Mouse (Mus musculus) spleen, adult 2 months (tissue): ENCODE results near the gene Rtn4rl2. TPM values are rescaled to one million over a fixed set of nuclear protein-coding genes. Genes with fewer than 3 reads are reported as not detected.
A peak's percentile ranks its signal among the peaks of the same experiment; 100 is the strongest.

ENCODE experiments used
- DNase-seq, 2 experiments: peaks; one replicate each; pipeline versions ENCODE4 v3.0.0 to v3.0.0-alpha.2; 2012 to 2021; ENCODE audit warnings: low spot score in 2 of 2, low read depth in 1 of 2
- H3K27ac ChIP-seq: fragments of 200-500 bp; 2 replicates; pipeline ENCODE4 v1.5.1; 2012; ENCODE audit warnings: low read length, inconsistent platforms; ENCODE audit not compliant: insufficient read depth
- H3K27me3 ChIP-seq: fragments of 200-500 bp; 2 replicates; pipeline ENCODE4 v1.6.1; 2012; ENCODE audit warnings: mild to moderate bottlenecking, moderate library complexity, low read length, inconsistent platforms; ENCODE audit not compliant: control insufficient read depth, insufficient read depth
- H3K36me3 ChIP-seq: fragments of 200-500 bp; 2 replicates; pipeline ENCODE4 v1.6.1; 2012; ENCODE audit warnings: mild to moderate bottlenecking, low read length, inconsistent platforms; ENCODE audit not compliant: control insufficient read depth, insufficient read depth
- H3K4me1 ChIP-seq: fragments of 200-500 bp; 2 replicates; pipeline ENCODE4 v1.6.1; 2011; ENCODE audit warnings: inconsistent platforms; ENCODE audit not compliant: control insufficient read depth, insufficient read depth, insufficient read length
- H3K4me3 ChIP-seq: fragments of 200-500 bp; 2 replicates; pipeline ENCODE4 v1.5.1; 2011; ENCODE audit warnings: mild to moderate bottlenecking, inconsistent platforms; ENCODE audit not compliant: insufficient read depth, insufficient read length; ENCODE audit errors: extremely low read depth
- CTCF ChIP-seq: fragments of 200-500 bp; IDR thresholded peaks from 2 replicates; pipeline ENCODE4 v1.5.1; 2011; ENCODE audit warnings: mild to moderate bottlenecking, inconsistent platforms; ENCODE audit not compliant: insufficient read depth, insufficient read length, insufficient replicate concordance; ENCODE audit errors: extremely low read depth
- POLR2A ChIP-seq: fragments of 200-500 bp; IDR thresholded peaks from 2 replicates; pipeline ENCODE4 v1.6.1; 2011; ENCODE audit warnings: low read depth, low read length, inconsistent platforms
- WGBS: fragments of 180-500 bp; shearing (Covaris S2); methylation state at CpG from one replicate; pipeline ENCODE4 v1.1.7; 2018; 5-methylcytosine and 5-hydroxymethylcytosine counted together
- polyA plus RNA-seq: library from polyadenylated mRNA; depleted of rRNA; stranded (reverse); fragments of >200 nt; gene quantifications from 2 replicates; pipeline ENCODE4 v1.2.3, GENCODE M21; 2012

The Rtn4rl2 gene
- polyA plus RNA-seq, 1 experiment, result 3.0 TPM

DNA sequence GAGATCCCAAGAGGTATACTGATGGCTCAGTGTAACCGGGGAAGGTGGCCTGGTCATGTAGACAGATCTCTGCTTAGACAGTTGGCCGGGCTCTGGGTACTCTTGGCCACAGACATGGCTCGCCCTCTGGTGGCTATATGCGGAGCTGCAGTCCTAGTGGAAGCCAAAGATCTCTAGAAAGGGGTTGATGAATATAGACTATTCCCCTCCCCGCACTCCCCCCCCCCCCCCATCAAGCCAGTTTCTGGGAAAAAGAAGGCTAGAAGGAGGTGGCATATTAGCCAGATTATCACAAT is 3.5 kb upstream of the Rtn4rl2 start:
- WGBS, result 2% methylated on average over 5 of the region's 5 CpGs
- TF ChIP-seq CTCF (peak; percentile 85; the same call in 1 of the 2 replicates), POLR2A (no peak)
- peak; percentile 36 to 74 for DNase-seq
- Histone ChIP-seq H3K4me3 (no peak overlapping the region), H3K27me3 (peaks cover 22% of the 10 kb centered on the region), H3K27ac (no peak overlapping the region), H3K4me1 (peaks cover 11% of the 10 kb centered on the region), H3K36me3 (no peaks in the 10 kb centered on the region)

DNA sequence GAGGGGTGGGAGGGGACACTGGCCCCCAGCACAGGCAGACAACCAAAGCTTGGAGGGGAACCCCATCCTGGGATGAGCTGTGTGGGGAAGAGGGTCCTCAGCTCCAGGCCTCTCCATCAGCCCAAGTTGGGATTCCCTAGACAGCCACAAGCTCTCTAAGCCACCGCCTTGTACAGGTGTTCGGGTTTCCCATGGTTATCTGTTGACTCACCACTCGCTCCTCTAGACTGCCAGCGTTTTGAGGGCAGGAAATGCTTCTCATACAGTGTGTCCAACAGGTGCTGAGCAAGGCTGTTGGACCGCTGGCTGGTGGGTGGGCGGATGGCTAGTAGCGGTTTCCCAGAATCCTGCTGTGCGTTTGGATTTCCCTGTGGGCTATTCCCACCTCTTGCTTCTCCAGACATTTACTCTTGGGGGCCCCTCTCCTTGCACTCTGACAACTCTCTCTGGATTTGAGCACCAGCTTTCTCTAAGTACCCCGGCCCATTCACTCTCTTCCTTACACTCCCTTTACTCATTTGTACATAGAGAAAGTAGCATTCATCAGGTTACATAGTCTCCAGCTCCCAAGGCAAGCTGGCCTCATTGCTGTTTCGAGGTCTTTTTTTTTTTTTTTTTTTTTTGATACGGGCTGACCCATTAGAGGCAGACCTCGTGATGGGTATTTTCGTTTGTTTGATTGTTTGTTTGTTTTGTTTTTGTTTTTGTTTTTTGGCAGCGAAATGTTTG is 3.0 kb upstream of the Rtn4rl2 start:
- H3K27ac ChIP-seq, result no peak overlapping the region
- H3K4me3 ChIP-seq, result no peak overlapping the region
- WGBS, result 10% methylated on average over 14 of the region's 14 CpGs
- peaks cover 22% of the 10 kb centered on the region for H3K27me3 ChIP-seq
- H3K4me1 ChIP-seq, result peaks cover 11% of the 10 kb centered on the region
- H3K36me3 ChIP-seq, result no peaks in the 10 kb centered on the region
- no peak for TF ChIP-seq POLR2A
- no peak for TF ChIP-seq CTCF
- DNase-seq, result no peak

DNA sequence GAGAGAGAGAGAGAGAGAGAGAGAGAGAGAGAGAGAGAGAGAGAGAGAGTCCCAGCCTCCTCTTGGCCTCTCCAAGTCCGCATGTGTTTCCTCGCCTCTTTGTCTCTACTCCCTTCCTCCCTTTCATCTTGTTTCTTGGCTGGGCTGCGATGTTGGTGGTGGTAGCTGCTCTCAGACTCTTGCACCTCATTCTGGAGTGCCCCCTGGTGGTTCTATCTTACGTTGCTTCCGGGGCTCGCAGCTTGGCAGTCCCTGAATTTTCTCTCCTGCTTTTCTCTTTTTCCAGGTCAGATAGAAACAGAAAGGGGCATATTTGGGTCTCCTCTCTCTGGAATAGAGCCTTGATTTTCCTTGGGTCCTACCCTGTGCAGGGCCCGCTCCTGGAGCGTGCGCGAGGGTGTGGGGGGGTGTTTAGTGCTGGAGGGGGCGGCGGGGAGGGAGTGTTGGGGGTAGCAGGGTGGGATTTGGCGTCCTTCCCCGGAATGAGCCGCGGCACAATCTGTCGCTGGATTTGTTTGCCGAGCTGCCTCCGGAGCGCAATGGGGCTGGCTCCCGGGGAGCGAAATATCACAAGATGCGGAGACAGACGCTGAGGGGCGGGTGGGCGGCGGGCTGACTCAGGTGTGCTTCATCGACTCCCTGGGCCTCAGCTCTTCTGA is 2.3 kb upstream of the Rtn4rl2 start:
- Histone ChIP-seq H3K27me3 (peaks cover 23% of the 10 kb centered on the region), H3K36me3 (no peaks in the 10 kb centered on the region), H3K4me1 (peaks cover 11% of the 10 kb centered on the region), H3K4me3 (no peak overlapping the region), H3K27ac (no peak overlapping the region)
- 12% methylated on average over 28 of the region's 28 CpGs for WGBS
- peak; percentile 65; the same call in 1 of the 2 replicates for TF ChIP-seq CTCF
- no peak for TF ChIP-seq POLR2A
- peak; percentile 54 to 68 for DNase-seq

DNA sequence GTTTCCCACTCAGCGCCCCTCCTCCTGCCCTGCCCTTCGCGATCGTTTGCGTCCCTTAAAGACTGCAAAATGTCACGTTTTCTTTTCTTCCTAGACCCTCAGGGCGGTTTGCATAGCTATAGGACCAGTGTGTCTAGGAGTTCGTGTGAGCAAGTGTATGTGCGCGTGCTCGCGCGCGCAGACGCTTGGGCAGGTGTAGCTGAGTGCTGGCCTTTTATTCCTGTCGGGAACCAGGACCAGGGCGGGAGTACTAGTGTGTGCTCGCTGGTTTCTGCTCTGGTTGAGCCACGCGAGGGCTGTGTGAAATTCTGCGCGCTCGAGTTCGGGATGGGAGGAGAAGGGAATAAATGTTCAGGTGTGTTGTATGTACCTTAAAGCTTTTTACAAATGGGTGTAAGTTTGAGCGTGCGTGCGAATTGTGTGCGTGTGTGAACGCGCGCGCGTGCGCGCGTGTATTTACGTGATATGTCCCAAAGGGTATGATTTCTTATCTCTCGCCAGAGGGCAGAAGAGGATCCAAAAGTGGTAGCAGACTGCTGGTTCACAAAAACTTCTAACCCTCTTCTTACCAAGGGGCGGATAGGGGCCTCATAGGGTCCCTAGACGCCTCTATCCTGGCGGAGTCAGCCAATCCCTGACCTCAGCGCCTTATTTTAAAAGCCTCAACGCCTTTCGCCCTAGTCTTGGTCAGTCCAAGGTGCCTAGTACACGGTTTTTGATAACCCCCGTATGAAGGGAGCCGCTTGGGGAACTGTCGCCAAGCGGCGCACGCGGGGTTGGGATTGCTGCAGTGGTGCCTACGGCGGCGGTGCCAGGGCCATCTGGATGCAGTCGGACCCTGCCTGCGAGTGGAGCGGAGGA is 1.1 kb upstream of the Rtn4rl2 start:
- Histone ChIP-seq H3K4me3 (peak overlapping the region; percentile 52), H3K4me1 (peaks cover 11% of the 10 kb centered on the region), H3K36me3 (no peaks in the 10 kb centered on the region), H3K27ac (no peak overlapping the region), H3K27me3 (peaks cover 25% of the 10 kb centered on the region)
- TF ChIP-seq CTCF (no peak), POLR2A (no peak)
- peak in 1 of 2 experiments; percentile 36 for DNase-seq
- WGBS, result under 1% methylated on average over 58 of the region's 58 CpGs

DNA sequence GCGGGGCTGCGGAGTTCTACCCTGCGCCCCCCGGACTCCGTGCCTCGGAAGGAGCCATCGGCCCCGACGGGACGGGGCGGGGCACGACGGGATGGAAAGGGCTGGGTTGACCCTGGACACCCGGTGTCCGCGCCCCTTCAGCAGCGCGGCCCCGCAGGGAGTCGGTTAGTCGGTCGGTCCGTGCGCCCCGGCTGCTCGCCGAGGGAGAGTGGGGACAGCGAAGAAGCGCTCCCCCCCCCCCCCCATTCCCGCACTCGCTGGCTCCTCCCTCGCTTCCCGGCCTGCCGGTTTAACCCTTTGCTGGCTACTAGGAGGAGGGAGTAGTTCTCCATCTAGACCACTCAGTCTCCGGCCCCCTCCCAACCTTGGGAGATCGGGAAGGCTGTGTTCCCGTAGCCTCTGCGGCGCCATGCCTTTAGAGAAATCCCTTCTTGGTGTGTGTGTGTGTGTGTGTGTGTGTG is 341 bp upstream of the Rtn4rl2 start:
- H3K4me3 ChIP-seq, result peak overlapping the region; percentile 31; the same call in 1 of the 2 replicates
- WGBS, result under 1% methylated on average over 37 of the region's 39 CpGs
- peaks cover 11% of the 10 kb centered on the region for H3K4me1 ChIP-seq
- peaks cover 25% of the 10 kb centered on the region for H3K27me3 ChIP-seq
- H3K36me3 ChIP-seq, result no peaks in the 10 kb centered on the region
- DNase-seq, result no peak
- TF ChIP-seq POLR2A, result no peak
- TF ChIP-seq CTCF, result no peak
- H3K27ac ChIP-seq, result no peak overlapping the region

DNA sequence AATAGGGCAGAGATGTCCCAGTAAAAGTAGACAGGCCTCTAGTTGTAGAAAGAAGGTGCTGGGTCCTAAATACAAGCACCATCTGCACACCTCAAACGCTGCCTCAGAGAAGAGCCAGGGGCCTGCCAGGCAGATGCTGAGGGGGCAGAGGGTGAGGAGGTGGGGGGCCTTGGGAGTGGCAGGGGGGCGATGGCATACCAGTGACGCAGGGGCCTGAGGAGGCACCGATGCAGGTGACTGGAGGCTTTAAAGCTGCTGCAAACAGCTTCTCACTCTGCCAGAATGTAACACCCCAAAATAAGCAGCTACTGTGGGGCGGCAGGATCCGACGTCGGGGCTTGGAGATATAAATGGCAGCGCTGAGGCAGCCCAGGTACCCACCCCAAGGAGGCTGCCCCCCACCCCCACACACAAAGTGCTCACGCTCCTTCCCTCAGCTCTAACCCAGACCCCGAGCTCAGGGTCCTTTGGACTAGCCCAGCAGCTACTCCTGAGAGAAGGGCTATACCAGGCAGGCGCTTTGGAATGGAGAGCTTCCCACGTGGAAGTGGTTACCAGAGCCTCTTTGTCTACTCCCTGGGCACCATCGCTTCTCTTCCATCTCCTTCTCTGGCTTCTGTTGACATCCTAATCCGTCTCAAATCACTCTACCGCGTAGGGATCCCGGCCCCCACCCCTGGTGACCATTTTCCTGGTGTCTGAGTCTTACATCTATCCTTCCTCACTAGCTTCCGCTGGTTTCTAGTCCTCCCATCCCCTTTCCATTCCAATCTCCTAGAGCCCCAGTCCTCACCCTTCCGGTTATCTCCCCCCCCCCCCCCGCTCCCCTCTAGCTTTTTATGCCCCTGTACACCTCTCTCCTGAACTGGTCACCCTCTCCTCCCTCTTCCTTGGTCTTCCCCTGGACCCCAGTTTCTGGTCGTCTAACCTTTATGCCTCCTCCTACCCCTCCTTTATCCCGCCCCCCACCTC is 1.1 kb downstream of the Rtn4rl2 start:
- WGBS, result 32% methylated on average over 22 of the region's 23 CpGs
- H3K4me1 ChIP-seq, result peaks cover 11% of the 10 kb centered on the region
- TF ChIP-seq CTCF, result no peak
- no peak for TF ChIP-seq POLR2A
- DNase-seq, result no peak
- peaks cover 25% of the 10 kb centered on the region for H3K27me3 ChIP-seq
- no peak overlapping the region for H3K27ac ChIP-seq
- H3K4me3 ChIP-seq, result no peak overlapping the region
- no peaks in the 10 kb centered on the region for H3K36me3 ChIP-seq
